Mouse (Mus musculus) megakaryocyte, embryonic 14.5 days (primary cell): ENCODE data around the gene Opalin.

Experiments
- FLI1 ChIP-seq: IDR thresholded peaks from 2 replicates; pipeline ENCODE4 v1.6.1; 2012; ENCODE audit warnings: low read length, inconsistent platforms, mixed read lengths
- GATA1 ChIP-seq: IDR thresholded peaks from 3 replicates; pipeline ENCODE4 v1.6.1; 2012; ENCODE audit warnings: mixed read lengths, low read length, inconsistent platforms, borderline replicate concordance

GRCm38 (mm10) chr19:41109991-41110390, 33.1 kb upstream of the Opalin start:
- no peak for TF ChIP-seq GATA1
- TF ChIP-seq FLI1 = no peak
